Comparison of ENCODE assay signal across 9 mouse cellular contexts in the genomic region with DNA sequence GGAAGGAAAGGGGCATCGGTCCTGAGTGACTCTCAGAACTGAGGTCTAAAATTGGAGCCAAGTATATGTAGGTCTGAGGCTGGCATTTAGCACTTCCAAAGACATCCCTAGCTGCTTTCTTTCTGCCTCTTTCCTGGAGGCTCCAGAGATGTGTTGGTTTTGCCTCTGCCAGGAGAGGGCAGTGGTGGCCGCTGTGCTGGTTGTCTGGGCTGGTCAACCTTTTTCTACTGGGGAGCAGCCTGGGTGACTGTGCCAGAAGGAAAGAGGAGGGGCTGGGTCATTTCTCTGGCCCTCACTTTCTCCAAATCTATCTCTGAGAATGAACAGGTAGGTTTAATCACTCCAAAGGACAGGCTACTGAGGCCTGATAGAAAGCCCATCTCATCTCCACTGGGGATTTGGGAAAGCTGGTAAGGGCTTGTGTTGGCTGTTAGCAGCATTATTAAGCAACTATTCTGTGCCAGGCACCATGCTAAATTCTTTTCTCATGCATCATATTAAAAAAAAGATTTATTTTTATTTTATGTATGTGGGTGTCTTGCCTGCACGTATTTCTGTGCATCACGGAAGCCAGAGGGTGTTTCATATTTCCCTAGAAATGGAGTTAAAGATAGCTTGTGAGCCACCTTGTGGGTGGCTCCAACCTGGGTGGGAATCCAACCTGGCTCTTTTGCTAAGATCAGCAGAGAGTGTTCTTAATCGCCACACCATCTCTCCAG. TPM values are rescaled to one million over a fixed set of nuclear protein-coding genes. Genes with fewer than 3 reads are reported as not detected.
DNase-seq lines count a peak whose midpoint lies in the region; ATAC-seq and TF ChIP-seq lines count a peak whose summit lies in the region.
"Had no signal": no experiment of that assay in that cellular context is flagged by ENCODE, and none has a peak within 500 bp of the region (broad histone marks: within the 10 kb centered on the region; RNA-seq: fewer than 3 reads in every experiment).

No protein-coding gene starts in this region.

- H3K4me3 ChIP-seq in kidney, embryonic 15.5 days (replicated peaks), result no peak overlapping the region
- H3K4me3 ChIP-seq in E14TG2a.4 (replicated peaks; ENCODE audit: low read length) (no peak overlapping the region), myocyte (no peak overlapping the region)
- no peak overlapping the region for H3K4me3 ChIP-seq in layer of hippocampus, adult 2 months
- no peak overlapping the region for H3K4me3 ChIP-seq in thymus, adult 2 months (ENCODE audit: control insufficient read depth, insufficient read depth, low read length)
- H3K4me3 ChIP-seq: embryonic facial prominence, embryonic 12.5 days had no signal

- no peaks in the 10 kb centered on the region for H3K4me1 ChIP-seq in kidney, embryonic 15.5 days
- peaks cover 1% of the 10 kb centered on the region; the same call in 1 of the 2 replicates for H3K4me1 ChIP-seq in E14TG2a.4 (replicated peaks; ENCODE audit: low read depth, low read length)
- H3K4me1 ChIP-seq in thymus, adult 2 months (replicated peaks; ENCODE audit: control insufficient read depth, insufficient read depth, low read length), result no peaks in the 10 kb centered on the region
- H3K4me1 ChIP-seq: embryonic facial prominence, embryonic 12.5 days had no signal

- no peaks in the 10 kb centered on the region for H3K36me3 ChIP-seq in kidney, embryonic 15.5 days
- H3K36me3 ChIP-seq in E14TG2a.4 (ENCODE audit: insufficient read depth, low read length), result no peaks in the 10 kb centered on the region
- no peaks in the 10 kb centered on the region for H3K36me3 ChIP-seq in myocyte (ENCODE audit: control insufficient read depth, insufficient read depth)
- no peaks in the 10 kb centered on the region for H3K36me3 ChIP-seq in thymus, adult 2 months (ENCODE audit: control insufficient read depth, insufficient read depth, low read length)
- H3K36me3 ChIP-seq: embryonic facial prominence, embryonic 12.5 days had no signal

- no peak overlapping the region for H3K4me2 ChIP-seq in kidney, embryonic 15.5 days
- no peak overlapping the region for H3K4me2 ChIP-seq in myocyte (ENCODE audit: low read depth)
- H3K4me2 ChIP-seq: embryonic facial prominence, embryonic 12.5 days had no signal

- H3ac ChIP-seq in myocyte (ENCODE audit: control insufficient read depth, insufficient read length), result no peak overlapping the region

- no peak for TF ChIP-seq POLR2A in myocyte (IDR thresholded peaks at IDR 0.05; ENCODE audit: insufficient read length, low read depth)
- no peak for TF ChIP-seq POLR2A in thymus, adult 2 months (IDR thresholded peaks at IDR 0.05; ENCODE audit: control insufficient read depth, extremely low read depth, insufficient read depth, low read length, poor library complexity)

- peak; percentile 25 for TF ChIP-seq CTCF in E14TG2a.4 (conservative IDR thresholded peaks at IDR 0.05; ENCODE audit: low read length)
- TF ChIP-seq CTCF in layer of hippocampus, adult 2 months (conservative IDR thresholded peaks at IDR 0.05), result peak; percentile 86
- TF ChIP-seq CTCF in thymus, adult 2 months (IDR thresholded peaks at IDR 0.05; ENCODE audit: borderline replicate concordance, control insufficient read depth, extremely low read depth, insufficient read depth, low read length, poor library complexity), result no peak

- peak; percentile 32 for DNase-seq in kidney, adult 9 months
- peak; percentile 62 for DNase-seq in adrenal gland, postnatal 10 days
- DNase-seq in layer of hippocampus, adult 2 months (ENCODE audit: low spot score in 2 of 2), result peak; percentile 37 to 67
- DNase-seq in yolk sac, embryonic 10.5 days (ENCODE audit: low spot score), result no peak
- DNase-seq in thymus, adult 2 months, result no peak

- no peak overlapping the region for H3K27ac ChIP-seq in kidney, embryonic 15.5 days
- no peak overlapping the region for H3K27ac ChIP-seq in layer of hippocampus, adult 2 months
- no peak overlapping the region for H3K27ac ChIP-seq in thymus, adult 2 months (ENCODE audit: control insufficient read depth, insufficient read depth, low read length)
- H3K27ac ChIP-seq: embryonic facial prominence, embryonic 12.5 days had no signal

- H3K79me2 ChIP-seq in myocyte (ENCODE audit: control insufficient read depth, insufficient read depth), result no peaks in the 10 kb centered on the region

- H3K9me3 ChIP-seq in kidney, embryonic 15.5 days (replicated peaks), result no peaks in the 10 kb centered on the region
- H3K9me3 ChIP-seq in E14TG2a.4 (ENCODE audit: low read length), result peaks cover 11% of the 10 kb centered on the region
- H3K9me3 ChIP-seq: embryonic facial prominence, embryonic 12.5 days had no signal

- H3K27me3 ChIP-seq in kidney, embryonic 15.5 days, result 0 out of 2 replicates have a peak, but pooled peaks cover 4% of the 10 kb centered on the region
- H3K27me3 ChIP-seq in E14TG2a.4 (ENCODE audit: insufficient read depth, low read length) (peaks cover 17% of the 10 kb centered on the region), myocyte (ENCODE audit: control insufficient read depth, insufficient read depth, insufficient read length) (no peaks in the 10 kb centered on the region)
- H3K27me3 ChIP-seq in thymus, adult 2 months (ENCODE audit: control insufficient read depth, insufficient read depth, low read length), result no peaks in the 10 kb centered on the region
- H3K27me3 ChIP-seq: embryonic facial prominence, embryonic 12.5 days had no signal

- WGBS in kidney, embryonic 15.5 days, result 72% methylated on average over 5 of the region's 5 CpGs
- 65% methylated on average over 5 of the region's 5 CpGs for WGBS in thymus, adult 2 months

- H3K9ac ChIP-seq in kidney, embryonic 15.5 days, result no peak overlapping the region
- H3K9ac ChIP-seq: embryonic facial prominence, embryonic 12.5 days had no signal

- no peak for ATAC-seq in kidney, embryonic 15.5 days (replicated peaks; ENCODE audit: low FRiP score)

TF ChIP-seq in myocyte, 11 proteins besides CTCF, POLR2A, EP300 and RAD21:
- TF ChIP-seq TCF3 (IDR thresholded peaks at IDR 0.05; ENCODE audit: insufficient read length, low read depth), result no peak
- 0 out of 2 replicates have a peak, but pooled peaks have one; percentile 8 for TF ChIP-seq CEBPB (IDR thresholded peaks at IDR 0.05; ENCODE audit: insufficient read depth, poor library complexity, severe bottlenecking)

RNA-seq across cellular contexts. Expression of gene Krt80, which starts 28.0 kb away (rescaled TPM):
- 1.6 and 2.3 TPM in 2 replicates for polyA plus RNA-seq in kidney, embryonic 15.5 days (2015; fragmentation: Nextera tagmentation; extraction: Ambion mirVana)
- total RNA-seq in adrenal gland, postnatal 10 days (2021), result under 1 TPM; 0.75 to 0.76 TPM
- under 1 TPM; 0.12 to 0.18 TPM for total RNA-seq in layer of hippocampus, adult 2 months (2021)
- polyA plus RNA-seq in myocyte (2012; fragmentation: generic; extraction: Trizol), result 7.7 TPM
- polyA plus RNA-seq in thymus, adult 2 months (2012; rRNA removed), result 3.1 and 3.8 TPM in 2 replicates

RNA-seq across cellular contexts. Expression of gene 6030408B16Rik, which starts 48.9 kb away (rescaled TPM):
- polyA plus RNA-seq in kidney, embryonic 15.5 days (2015; fragmentation: Nextera tagmentation; extraction: Ambion mirVana), result 18.1 and 19.9 TPM in 2 replicates
- 1 to 10 TPM; 1.0 to 2.4 TPM for total RNA-seq in adrenal gland, postnatal 10 days (2021)
- under 1 TPM in 1 of 2 experiments, not detected in 1; 0.54 TPM for total RNA-seq in layer of hippocampus, adult 2 months (2021)
- 0.16 TPM for polyA plus RNA-seq in myocyte (2012; fragmentation: generic; extraction: Trizol)
- 0.55 and 0.88 TPM in 2 replicates for polyA plus RNA-seq in thymus, adult 2 months (2012; rRNA removed)

RNA-seq across cellular contexts. Expression of gene Atg101, which starts 57.9 kb away (rescaled TPM):
- 75.0 and 80.1 TPM in 2 replicates for polyA plus RNA-seq in kidney, embryonic 15.5 days (2015; fragmentation: Nextera tagmentation; extraction: Ambion mirVana)
- 100 to 1,000 TPM in 1 of 2 experiments, 10 to 100 TPM in 1; 36.6 to 103 TPM for total RNA-seq in adrenal gland, postnatal 10 days (2021)
- 10 to 100 TPM; 50.6 to 53.3 TPM for total RNA-seq in layer of hippocampus, adult 2 months (2021)
- 110 TPM for polyA plus RNA-seq in myocyte (2012; fragmentation: generic; extraction: Trizol)
- polyA plus RNA-seq in thymus, adult 2 months (2012; rRNA removed), result 68.5 and 75.2 TPM in 2 replicates

Comparison
In these comparisons a context has a peak if more than half of its experiments do, and no peak if none do; other contexts are left out.
1. DNase-seq: peak in kidney, adult 9 months (single experiment), adrenal gland, postnatal 10 days (single experiment) and layer of hippocampus, adult 2 months (2 of 2); none in yolk sac, embryonic 10.5 days (single experiment) and thymus, adult 2 months (single experiment).
2. RNA of gene 6030408B16Rik, which starts 48.9 kb away (polyA plus RNA-seq): 18.1 to 19.9 TPM in kidney, embryonic 15.5 days; 0.55 to 0.88 TPM in thymus, adult 2 months and 0.16 TPM in myocyte (single experiment); every median in the first group is over 10 times any median in the second.